Mouse (Mus musculus): ENCODE data around the gene Zfp809.

DNA sequence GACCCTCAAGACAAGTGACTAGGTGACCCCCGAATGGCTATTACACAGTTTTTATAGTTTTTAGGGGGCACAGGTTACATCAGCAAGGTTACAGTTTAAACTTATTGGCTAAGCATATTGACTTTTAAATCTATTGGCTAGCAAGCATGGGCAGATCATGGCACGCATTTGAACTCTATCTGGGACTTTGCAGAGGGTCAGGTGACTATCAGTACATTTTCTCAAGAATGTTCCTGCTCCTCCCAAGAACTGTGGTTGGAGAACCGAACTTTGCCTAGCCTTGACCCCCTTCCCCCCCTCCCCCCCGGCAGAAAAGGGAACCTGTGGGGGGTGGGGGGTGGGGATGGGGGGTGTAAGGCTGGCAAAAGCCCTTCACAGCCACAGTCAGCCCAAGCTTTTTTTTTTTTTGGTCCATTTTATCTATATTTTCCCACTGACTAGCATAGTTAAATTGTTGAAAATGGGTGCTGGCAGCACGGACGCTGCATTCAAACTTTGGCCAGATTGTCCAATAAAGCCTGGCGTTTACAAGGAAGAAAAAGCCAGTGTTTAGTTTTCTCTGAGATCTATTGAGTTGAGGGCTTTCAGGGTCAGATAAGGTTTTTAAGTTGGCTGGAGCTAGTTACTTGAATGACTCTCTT is 4.0 kb downstream of the Zfp809 start:
- TF ChIP-seq POLR2A (IDR thresholded peaks at IDR 0.05; ENCODE audit: borderline replicate concordance, low read depth, low read length), result no peak
- TF ChIP-seq CTCF (IDR thresholded peaks at IDR 0.05; ENCODE audit: low read depth, low read length), result no peak
